Mouse (Mus musculus): ENCODE measurements around the gene Gsta2.

- TF ChIP-seq CTCF (IDR thresholded peaks at IDR 0.05; ENCODE audit: low read depth) (no peak), EP300 (optimal IDR thresholded peaks at IDR 0.05) (no peak)
These were observed 19.9 kb upstream of the Gsta2 start for GRCm38 (mm10) chr9:78375486-78375885.
